Mouse (Mus musculus): ENCODE measurements around the gene Spag9. TPM values are rescaled to one million over a fixed set of nuclear protein-coding genes. Genes with fewer than 3 reads are reported as not detected.
"Not testable (repeated sequence)": the region's sequence is repeated elsewhere in the genome, so short reads cannot be mapped to it uniquely, and the experiment has no call there.

Gene Spag9
- total RNA-seq, 2 experiments from 2014 or later = 109 to 118 TPM

DNA sequence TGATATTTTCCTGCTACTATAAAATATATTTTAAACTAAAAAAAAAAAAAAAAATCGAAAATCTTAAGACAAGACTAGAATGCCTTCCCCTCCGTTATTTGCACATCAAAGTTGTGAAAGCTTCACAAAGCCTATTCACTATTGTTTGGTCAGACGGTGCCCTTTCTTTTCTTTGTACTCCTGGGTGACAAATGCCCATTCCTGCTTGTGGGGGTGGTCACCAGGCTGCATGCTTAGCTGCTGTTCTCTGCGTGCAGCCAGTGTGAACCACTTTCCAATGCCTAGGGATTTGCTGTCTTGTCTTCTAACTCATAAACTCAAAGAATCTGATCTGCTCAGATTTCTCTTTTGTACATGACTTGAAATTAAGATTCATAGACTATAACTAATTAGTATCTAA, 49.1 kb downstream of the Spag9 start:
- no peak for DNase-seq (ENCODE audit: low spot score in 2 of 2)

DNA sequence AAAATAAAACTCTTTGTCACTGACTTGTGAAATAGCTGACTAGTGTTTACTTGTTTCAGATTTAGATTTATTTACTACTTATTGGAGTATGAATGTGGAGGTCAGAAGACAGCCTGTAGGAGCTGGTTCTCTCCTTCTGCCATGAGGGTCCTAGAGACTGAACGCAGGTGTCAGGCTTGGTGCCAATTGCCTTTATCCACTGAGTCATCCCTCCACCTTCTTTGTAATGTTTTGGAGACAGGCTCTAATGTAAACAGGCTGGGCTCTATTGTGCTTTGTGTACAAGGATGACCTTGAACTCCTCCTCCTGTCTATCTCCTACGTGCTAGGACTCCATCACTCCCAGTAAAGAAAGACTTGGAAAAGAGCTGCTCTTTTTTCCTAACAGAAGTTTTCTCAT, 51.4 kb downstream of the Spag9 start:
- no peak for DNase-seq (ENCODE audit: low spot score in 2 of 2)

DNA sequence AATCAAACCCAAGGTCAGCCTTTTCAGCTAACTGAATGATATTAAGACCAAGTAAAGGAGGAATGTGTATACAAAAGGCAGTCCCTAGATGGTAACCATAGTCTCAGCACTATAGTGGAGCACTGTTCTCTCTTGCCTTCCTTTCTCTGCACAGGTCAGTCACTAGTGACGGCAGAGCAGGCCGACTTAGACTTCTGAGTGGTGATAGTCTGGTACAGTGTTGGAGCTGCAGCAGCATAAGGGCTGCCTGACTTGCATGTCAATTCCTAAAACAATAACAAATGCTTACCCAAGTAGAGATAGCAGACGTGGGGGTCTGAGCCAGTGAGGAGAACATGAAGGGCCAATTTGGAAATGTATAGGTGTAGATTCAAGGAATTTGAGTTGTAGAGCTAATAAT, 58.3 kb downstream of the Spag9 start:
- DNase-seq (ENCODE audit: low spot score in 2 of 2) = no peak

DNA sequence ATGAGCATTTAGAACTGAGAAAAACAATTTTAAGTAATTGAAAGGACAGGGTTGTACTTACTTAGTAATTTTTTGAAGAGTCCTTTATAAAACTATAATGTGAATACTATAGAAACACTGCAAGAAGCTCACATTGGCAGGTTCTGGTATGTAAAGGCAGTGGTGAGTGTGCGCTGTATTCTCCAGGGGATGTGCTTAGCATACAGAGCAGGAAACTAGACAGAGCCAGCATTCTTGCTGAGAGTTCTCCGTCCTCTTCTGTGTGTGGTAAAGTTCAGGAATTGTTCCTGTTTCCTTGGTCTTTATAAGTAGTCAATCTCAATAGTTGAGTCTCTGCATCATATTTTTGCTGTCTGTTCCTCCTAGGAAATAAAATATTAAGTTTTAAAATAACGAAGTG, 59.0 kb downstream of the Spag9 start:
- DNase-seq (ENCODE audit: low spot score in 2 of 2) = no peak

DNA sequence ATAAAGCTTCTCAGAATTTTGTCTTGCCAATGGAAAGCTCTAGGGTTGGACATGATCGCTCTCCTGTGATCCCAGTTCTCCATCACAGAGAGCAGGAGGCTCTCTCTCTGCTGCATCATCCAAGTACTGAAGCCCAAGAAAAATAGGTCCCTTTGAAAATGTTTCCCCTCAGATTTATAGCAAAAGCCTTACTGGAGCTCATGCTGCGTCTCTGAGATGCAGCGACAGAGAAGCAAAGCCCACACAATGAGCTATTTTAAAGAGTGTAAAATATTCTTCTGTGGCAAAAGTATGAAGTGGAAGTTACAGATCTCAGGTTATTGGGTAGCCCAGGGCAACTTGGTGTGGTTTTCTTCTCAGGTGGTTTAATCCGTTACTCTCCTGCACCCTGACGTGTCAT, 68.0 kb downstream of the Spag9 start:
- no peak for DNase-seq (ENCODE audit: low spot score in 2 of 2)

DNA sequence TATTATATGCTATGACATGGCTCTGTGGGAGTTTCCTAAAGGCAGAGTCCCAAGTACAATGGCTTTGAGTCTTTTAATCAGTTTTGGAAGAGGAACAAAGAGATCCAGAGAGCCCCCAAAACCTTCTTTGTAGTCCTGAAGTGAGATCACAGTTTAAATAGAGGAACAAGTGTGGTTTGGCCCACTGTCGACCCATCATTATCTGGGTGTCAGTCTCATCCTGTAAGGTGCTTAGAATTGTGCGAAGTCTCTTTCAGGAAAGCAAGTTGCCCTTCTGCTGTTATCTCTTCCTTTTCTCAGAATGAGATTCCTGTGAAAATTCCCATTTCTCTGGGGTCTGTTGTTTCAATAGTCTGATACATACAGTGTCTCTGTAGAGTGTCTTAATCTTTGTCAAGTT, 74.6 kb downstream of the Spag9 start:
- DNase-seq (ENCODE audit: low spot score in 2 of 2) = no peak

DNA sequence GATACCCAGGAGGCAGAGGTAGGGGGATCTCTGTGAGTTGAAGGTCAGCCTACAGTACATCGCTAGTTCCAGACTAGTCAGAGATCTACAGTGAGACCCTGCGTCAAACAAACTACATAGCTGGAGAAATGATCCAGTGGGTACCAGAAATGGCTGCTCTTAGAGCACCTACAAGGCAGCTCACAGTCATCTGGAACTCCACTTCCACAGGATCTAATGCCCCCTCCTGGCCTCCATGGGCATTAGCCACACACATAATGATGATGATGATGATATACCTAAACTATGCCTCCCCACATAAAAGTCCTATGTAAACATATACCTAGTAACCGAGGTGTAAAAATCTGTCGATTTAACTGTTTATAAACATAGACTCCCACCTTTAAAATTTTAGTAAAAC, 77.4 kb downstream of the Spag9 start:
- no peak for DNase-seq (ENCODE audit: low spot score in 2 of 2)

DNA sequence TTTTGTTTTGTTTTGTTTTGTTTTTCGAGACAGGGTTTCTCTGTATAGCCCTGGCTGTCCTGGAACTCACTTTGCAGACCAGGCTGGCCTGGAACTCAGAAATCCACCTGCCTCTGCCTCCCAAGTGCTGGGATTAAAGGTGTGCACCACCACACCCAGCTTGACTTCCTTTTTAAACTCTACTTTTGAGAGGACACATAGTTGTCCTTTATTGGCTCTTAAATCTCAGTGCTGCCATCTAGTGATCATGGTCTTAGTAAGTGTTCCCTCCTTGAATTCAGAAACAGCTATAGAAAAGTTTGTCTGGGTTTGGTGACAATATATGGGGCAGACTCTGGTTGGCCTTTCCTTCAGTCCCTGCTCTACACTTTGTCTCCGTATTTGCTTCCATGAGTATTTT, 91.1 kb downstream of the Spag9 start:
- DNase-seq (ENCODE audit: low spot score in 2 of 2) = not testable (repeated sequence)

DNA sequence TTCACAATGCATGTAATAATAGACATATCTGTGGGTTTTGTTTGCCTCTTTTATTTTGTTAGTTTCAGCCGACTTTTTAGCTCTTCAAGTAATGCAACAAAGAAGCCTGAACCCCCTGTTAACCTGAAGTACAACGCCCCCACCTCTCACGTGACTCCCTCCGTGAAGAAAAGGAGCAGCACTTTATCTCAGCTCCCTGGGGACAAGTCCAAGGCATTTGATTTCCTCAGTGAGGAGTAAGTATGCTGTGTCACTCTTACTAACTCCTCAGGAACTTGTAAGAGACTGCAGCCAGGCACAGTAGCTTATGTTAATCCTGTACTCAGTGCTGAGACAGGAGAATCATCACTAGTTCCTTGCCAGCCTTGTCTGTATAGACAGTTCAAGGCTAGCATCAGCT, 94.6 kb downstream of the Spag9 start:
- DNase-seq (ENCODE audit: low spot score in 2 of 2) = no peak

DNA sequence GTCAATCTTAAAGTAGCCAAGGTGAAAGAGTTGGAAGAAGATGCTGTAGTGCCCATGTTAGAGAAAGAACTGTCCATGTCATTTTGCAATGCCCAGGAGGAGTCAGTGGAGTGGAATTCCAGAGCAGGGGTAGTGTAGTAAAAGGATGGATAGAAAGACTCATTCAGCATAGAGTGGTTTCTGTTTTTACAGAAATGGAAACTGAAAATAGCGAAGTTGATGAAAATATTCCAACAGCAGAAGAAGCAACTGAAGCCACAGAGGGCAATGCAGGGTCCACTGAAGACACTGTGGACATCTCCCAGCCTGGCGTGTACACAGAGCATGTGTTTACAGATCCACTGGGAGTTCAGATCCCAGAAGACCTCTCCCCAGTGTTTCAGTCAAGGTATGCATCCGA, 101.6 kb downstream of the Spag9 start:
- DNase-seq (ENCODE audit: low spot score in 2 of 2) = no peak

DNA sequence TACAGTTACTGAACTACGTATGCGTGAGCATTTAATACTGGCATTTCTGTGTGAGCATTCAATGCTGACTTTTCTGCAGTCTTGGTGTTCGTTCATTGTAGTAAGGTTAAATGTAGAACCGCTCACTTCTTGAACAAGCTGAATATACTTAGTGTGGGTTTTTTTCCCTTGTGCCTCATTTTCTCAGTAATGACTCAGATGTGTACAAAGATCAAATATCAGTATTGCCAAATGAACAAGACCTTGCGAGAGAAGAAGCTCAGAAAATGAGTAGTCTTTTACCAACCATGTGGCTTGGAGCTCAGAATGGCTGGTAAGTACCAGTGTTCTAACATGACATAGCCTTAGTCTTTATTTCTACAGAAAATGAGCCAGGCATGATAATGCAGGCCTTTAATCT, 102.9 kb downstream of the Spag9 start:
- no peak for DNase-seq (ENCODE audit: low spot score in 2 of 2)

DNA sequence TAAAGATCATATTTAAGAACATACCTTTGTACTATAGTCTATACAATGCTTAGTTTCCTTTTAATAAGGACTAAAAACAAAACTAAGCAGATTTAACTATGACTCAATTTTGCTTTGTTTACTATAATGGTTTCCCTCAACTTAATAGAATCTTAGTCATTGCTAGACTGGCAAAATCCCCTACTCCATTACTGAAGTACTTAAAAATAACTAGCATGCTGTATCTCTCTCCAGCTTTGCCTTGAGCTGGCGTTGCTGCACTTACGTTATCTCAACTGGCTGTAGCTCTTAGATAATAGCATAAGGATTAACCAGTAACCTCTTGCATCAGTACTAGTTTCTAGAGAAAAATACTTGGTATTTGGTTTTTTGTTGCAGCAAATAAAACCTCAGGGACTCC, 117.9 kb downstream of the Spag9 start:
- no peak for DNase-seq (ENCODE audit: low spot score in 2 of 2)

DNA sequence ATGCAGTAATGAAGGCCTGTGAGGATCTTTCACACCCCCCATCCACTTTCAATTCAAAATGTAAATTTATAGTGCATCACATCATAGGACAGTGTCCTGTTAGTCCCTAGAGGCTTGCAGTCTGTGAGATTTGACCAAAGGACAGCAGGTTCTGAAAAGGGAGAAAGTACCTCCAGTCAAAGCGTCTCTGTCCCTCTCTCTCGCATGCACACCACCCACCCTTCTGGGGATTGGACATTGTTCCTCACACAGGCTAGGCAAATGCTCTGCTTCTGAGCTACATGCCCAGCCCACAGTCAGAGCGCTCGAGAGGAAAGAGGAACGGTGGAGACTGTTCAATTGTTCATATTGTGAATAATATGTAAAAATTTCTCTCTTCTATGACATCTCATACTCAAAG, 119.5 kb downstream of the Spag9 start:
- DNase-seq (ENCODE audit: low spot score in 2 of 2) = no peak

DNA sequence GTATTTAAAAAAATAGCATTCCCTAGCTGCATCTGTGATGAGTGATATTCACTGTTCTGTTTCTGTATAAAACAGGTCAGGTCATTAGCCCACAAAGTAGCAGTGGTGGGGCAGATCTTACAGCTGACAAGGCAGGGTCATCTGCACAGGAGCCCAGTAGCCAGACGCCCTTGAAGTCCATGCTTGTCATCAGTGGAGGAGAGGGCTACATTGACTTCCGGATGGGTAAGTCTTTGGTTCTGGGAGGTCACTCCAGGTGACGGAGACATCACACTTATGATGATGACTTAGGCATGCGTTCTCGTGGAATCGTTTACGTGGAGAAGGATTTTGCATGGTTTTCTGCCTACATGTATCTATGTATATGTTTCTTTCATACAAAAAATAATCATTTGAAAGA, 120.8 kb downstream of the Spag9 start:
- no peak for DNase-seq (ENCODE audit: low spot score in 2 of 2)

DNA sequence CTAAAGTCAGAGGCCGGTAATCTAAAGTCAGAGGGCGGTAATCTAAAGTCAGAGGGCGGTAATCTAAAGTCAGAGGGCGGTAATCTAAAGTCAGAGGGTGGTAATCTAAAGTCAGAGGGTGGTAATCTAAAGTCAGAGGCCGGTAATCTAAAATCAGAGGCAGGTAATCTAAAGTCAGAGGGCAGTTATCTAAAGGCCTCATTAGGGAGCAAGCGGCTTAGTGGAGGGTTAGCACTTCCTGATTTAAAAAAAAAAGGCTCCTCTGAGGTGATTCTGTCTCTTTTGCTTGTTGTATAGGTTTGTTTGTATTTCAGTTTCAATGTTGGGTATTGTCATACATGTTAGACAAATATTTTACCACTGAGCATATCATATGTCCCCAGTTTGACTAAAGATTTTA, 121.9 kb downstream of the Spag9 start:
- no peak for DNase-seq (ENCODE audit: low spot score in 2 of 2)

DNA sequence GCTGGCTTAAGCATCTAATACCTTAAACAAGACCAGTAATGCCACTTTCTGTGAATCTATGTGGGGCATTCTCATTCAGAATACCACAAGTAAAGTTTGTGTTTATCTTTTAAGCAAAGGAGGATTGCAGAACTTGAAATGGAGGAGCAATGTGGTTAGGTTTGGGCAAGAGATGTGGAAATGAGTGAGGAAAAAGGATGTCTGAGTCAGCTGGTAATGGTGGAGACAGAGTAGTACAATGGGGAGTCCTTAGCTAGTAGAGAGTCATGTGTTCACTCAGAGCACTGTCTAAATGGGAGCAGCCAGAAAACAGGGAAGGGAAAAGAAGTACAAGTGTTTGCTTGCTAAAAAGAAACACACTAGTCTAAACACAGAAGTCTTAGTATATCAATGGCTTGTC, 122.7 kb downstream of the Spag9 start:
- DNase-seq (ENCODE audit: low spot score in 2 of 2) = no peak

DNA sequence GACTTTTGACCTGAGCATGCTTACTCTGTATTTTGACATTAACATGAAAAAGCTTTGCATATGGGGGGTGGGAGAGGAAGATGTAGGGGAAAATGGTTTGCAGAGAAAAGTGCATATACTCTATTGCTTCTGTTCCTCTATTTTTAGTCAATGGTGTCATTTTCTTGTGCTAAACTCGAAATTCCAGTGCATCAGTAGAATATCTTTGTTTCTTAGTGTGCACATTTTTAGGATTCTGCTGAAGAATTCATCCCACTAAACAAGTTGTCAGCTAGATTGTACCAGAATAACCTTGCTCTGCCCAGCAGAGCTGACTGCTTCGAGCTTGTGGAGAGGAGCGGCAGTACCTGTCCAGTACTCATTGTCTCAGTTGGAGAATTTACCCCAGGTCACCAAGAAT, 124.8 kb downstream of the Spag9 start:
- no peak for DNase-seq (ENCODE audit: low spot score in 2 of 2)

DNA sequence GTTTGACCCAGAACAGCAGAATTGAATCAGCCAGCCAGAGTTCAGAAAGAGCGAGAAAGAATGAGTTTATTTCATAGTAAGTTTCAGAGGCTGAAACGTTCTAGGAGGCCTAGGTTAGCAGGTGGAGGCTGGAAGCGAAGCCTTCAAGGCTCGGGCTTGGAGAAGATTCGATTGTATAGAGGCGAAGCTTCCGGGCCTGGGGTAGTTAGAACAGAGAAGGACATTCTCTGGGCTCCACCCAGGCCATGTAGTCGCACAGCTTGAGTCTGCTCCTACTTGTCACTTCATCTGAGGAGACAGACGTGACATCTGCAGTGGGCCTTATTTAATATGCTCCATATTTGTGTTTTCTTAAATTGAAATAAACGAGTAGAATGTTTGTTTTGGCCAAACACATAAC, 125.6 kb downstream of the Spag9 start:
- no peak for DNase-seq (ENCODE audit: low spot score in 2 of 2)

DNA sequence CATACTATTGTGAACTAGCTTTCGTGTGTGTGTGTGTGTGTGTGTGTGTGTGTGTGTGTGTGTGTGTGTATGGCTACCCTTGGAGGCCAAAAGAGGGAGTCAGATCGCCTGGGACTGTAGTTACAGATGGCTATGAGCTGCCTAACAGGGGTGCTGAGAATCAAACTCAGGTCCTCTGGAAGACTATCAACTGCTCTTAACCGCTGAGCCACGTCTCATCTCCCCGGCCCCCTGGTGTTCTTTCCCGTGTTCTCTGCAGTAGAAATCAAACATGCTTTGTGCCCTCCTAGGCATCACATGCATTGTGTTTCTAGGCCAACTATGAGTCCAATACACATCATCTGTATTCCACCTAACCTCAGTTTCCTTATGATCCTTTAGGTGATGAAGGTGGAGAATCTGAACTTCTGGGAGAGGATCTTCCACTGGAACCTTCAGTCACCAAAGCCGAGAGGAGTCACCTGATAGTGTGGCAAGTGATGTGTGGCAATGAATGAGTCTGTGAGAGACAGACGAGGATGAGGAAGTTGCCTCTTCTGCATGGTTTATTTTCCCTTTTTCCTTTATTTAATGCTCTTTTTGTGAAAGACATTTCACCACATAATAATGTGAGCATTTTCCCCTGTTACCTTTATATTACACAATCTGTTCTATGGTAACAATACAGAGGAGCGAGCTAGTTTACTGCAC, 126.6 kb downstream of the Spag9 start:
- no peak for DNase-seq (ENCODE audit: low spot score in 2 of 2)

DNA sequence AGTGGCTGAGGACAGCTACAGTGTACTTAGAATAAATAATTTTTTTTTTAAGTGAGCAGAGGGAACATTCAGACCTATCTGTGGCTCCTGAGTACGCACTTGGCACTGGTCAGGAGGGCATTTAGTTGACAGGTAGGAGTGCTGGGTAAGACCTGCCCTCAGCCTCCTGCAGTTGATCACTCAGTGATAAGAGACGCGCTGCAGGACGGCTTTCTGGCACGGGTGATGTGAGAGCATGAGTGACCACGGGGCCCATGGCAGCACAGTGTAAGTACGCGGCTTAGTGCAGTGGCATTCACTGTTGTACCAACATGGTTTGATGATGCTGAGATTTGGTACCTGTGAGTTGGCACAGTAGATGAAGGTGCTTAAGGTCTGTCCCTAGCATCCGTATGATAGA, 130.8 kb downstream of the Spag9 start:
- DNase-seq (ENCODE audit: low spot score in 2 of 2) = no peak

DNA sequence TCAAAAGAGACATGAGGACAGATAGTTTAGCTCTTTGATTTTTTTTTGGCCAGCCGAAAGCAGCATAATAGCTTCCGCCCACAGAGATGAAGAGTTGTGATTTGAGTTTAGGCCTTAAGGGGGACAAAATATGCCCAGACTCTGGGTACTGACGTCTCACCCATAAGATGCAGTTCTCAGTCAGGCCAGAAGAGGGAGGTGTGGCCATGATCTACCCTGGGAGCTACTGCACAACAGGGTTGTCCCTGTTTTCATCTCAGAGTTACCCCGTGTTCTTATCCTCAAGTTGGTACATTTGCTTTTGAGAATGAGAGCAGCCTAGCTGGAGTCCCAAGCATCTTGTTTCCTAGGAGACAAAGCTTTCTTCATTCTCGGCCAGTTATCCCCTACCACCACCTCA, 132.1 kb downstream of the Spag9 start:
- peak in 1 of 2 experiments; percentile 54 for DNase-seq (ENCODE audit: low spot score in 2 of 2)

DNA sequence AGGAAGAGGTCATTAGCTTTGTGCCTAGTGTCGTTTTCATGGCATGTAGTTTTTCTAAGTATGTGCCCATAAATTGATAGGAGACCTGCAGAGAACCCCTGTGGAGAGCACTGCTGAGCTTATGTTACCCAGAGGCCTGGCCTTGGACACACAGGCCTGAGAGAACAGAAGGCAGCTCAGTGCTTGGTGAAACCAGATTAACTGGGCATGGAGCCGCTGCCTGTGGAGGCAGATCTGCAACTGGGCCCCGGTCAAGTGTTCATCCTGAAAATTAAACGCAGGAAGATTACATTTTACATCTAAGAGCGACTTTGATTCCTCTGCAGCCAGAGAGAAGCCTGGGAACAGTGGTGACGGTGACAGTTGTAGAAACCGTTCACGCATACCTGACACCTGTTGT, 132.6 kb downstream of the Spag9 start:
- no peak for DNase-seq (ENCODE audit: low spot score in 2 of 2)

DNA sequence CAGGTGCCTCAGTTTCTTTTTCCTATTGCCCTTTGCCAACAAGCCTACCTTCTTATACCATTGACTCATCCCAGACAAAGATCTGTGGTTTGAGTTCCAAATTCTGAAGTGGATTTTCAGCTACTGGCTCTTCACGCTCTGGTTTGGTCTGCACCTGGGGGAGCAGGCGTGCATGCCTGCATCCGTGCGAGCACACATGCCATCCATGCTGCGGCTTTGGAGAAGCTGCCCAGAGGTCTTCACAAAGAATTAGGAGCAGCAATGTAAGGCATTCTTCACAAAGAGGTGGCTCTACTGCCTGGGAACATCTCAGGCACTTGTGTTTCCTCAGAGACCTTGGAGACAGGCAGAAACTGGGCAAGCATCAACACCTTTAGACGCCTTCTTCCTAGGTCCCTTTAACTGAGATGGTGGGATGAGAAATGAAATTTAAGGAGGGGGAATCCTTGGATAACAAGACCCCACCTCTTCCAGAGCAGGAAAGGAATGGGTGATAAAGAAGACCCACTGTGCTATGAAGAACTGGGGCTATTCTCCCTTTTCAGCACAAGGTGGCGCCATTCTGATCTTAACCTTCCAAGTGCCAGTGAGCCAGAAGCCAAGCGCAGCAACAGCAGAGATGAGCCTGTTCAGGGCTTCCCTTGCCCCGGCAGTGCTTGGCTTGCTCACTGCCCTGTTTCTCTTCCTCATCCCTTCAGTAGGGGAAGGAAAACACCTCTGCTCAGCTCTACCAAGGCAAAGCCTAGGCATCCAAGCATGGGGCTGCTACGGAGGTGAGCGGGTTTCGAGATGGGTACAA, 133.6 kb downstream of the Spag9 start:
- DNase-seq (ENCODE audit: low spot score in 2 of 2) = no peak
